Mouse (Mus musculus): ENCODE measurements at regions not wholly inside any gene's neighbourhood (a gene's known extent, or its start where the extent isn't known, plus 50 kb on each side); places are given as distances from the start of the nearest gene placed in this dataset.

DNA sequence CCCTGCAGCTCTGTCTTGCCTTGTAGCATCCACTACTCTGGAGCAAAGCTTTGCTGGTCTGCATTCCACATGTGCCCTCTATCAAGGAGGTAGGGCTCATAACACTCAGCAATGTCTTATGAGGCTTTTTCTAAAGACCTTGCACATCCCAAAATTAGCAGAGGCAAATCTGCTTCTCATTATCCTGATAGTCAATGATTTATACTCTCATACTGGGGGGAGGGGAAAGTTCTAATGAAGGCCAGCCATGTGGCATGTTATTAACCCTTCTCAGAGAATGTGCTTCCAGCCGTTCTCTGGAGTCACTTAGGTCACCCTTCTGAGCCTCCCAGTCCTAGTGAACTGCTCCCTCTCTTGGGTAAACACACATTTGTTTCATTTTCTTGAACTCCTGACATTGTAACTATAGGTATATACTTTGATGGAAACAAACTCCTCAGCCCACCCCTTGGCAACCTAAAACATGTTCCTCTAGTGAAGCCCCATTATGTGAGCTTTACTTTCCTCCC lies 307.7 kb upstream of the Nt5c1b start:
- DNase-seq (ENCODE audit: low spot score in 2 of 2), result no peak

- DNase-seq (ENCODE audit: low spot score in 2 of 2), result no peak
Measured at GRCm38 (mm10) chr12:10078341-10078740, 291.4 kb upstream of the Nt5c1b start.

- peak; percentile 13 to 22 for DNase-seq (ENCODE audit: low spot score in 2 of 2)
Measured at GRCm38 (mm10) chr12:10079482-10079881, 290.3 kb upstream of the Nt5c1b start.

DNA sequence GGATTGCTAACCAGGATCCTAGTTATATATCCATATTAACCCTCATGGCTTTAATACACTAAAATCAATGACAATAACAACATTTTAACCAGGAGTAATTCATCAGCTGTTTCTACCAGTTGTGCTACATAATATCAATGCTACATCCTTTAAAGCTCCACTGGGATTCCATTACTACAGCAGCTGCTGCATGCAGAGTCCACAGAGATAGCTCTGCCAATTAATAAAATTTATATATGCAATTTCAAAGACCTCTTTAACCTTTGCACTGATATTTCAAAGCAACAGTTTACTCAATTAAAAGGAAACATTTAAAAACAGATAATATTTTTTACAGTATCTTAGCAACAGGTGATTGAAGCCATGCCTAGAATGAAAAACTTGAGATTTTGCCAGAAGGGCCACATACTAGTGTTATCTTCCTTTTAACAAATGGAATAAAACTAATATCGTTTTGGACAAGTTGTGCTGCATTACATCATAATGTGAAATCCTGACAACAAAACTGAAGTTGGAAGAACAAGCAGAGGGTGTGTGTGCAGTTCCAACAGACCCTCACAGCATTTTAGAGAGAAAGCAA lies 256.8 kb upstream of the Nt5c1b start:
- DNase-seq (ENCODE audit: low spot score in 2 of 2), result no peak

DNA sequence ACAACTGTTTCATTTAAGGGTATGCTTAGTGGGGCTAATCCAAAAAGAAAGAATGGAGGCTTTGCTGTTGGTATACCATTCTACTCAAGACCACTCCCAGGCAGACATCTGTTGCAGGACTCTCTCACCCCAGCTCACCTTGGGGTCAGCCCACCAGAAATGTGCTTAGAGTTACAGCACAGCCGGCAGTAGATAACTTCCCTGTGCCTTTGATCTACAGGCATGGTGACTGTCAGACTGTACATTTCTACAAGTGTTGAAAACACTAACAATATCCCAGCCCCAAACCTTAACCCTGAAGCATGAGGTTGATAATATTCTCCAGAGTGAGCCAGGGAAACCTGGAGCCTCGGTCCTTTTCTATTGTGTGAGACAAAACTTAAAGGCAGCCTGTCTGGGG lies 247.7 kb upstream of the Nt5c1b start:
- no peak for DNase-seq (ENCODE audit: low spot score in 2 of 2)

DNA sequence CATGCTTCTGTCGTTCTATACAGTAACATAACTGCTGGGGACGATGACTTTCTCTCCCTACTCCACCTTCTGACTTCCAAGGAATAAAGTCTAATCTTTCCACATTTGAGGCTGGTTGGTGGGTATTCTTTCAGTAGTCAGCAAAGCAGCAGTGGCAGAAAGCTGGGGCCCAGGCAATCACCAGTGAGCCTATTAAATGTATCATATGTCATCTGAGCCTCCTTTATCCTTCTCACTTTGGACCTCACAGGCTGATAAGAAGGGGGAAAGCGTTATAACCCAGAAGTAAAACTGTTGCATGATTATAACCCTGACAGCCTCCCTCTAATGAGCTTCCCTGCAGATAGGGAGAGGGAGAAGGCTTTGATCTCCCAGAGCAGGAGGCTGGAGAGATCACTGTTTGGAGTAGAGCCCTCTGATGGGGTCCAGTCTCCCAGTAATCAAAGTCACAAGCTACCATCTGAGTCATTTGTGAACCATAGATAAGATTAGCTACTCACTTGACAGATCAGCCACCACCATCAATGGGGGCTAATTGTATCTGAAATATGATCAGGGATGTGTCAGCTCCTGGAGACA lies 241.7 kb upstream of the Nt5c1b start:
- DNase-seq (ENCODE audit: low spot score in 2 of 2), result no peak

- no peak for DNase-seq (ENCODE audit: low spot score in 2 of 2)
Measured at GRCm38 (mm10) chr12:10134141-10134540, 235.6 kb upstream of the Nt5c1b start.

DNA sequence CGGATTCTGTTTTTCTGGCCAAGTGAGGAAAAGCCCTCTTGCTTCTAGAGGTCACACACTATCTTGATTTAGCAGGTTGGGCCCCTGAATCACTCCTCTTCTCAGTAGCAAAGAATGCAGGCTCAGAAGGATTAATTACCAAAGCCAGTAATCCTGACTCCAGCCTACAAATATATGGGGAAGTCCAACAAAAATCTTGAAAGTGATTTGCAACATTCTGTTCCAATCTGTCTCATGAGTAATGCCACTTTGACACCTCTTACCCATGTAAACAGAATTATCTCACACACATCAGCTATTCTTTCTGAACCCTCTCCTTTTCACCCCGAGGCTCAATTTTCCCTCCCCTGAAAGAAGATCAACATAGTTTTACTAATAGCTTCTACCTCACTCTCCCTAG lies 233.9 kb upstream of the Nt5c1b start:
- DNase-seq (ENCODE audit: low spot score in 2 of 2), result no peak

DNA sequence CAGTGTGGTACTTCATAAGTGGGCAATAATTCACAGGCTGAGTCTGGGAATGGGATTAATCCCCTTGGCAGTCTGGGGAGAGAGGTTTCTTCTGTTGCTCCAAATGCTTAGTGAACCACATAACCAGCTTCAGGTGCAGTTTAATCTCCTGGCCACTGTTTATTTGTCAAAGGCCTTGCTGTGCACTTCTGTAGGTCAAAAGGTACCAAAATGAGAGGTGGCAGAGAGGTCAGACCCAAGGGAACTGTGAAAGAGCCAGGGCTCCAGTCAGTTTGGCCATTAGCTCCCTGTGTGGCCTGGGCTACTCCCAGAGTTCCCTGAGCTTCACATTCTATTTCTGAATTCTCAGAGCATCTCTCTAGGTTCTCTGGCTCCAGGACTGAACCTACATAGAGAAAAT lies 229.6 kb upstream of the Nt5c1b start:
- DNase-seq (ENCODE audit: low spot score in 2 of 2), result no peak

- DNase-seq (ENCODE audit: low spot score in 2 of 2), result no peak
Measured at GRCm38 (mm10) chr12:10160837-10161236, 208.9 kb upstream of the Nt5c1b start.

DNA sequence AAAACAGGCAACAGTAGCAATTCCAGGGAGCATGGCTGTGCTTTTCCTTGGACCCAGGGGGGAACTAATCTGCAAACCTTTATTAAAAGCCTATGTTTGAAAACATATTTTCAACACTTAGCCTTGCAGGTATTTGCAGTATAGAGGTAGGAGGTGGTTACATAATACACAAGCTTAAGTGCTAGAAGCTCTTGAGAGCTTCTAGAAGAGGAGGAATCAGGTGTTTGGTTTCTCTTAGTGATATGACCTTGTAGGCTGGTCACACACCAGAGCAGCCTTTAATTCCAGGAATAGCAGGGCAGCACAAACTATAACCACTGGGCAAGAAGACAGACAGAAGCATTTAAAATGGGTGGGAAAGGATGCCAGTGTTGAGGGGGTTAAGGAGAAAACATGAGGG lies 201.7 kb upstream of the Nt5c1b start:
- DNase-seq (ENCODE audit: low spot score in 2 of 2), result no peak

GRCm38 (mm10) chr12:10168581-10168980 lies 201.2 kb upstream of the Nt5c1b start:
- peak; percentile 19 to 31 for DNase-seq (ENCODE audit: low spot score in 2 of 2)

GRCm38 (mm10) chr12:10178718-10179117 lies 191.1 kb upstream of the Nt5c1b start:
- no peak for DNase-seq (ENCODE audit: low spot score in 2 of 2)

- DNase-seq (ENCODE audit: low spot score in 2 of 2), result no peak
Measured at GRCm38 (mm10) chr12:10179147-10179814, 190.5 kb upstream of the Nt5c1b start.

- DNase-seq (ENCODE audit: low spot score in 2 of 2), result no peak
Measured at GRCm38 (mm10) chr12:10179815-10180468, 189.8 kb upstream of the Nt5c1b start.

- DNase-seq (ENCODE audit: low spot score in 2 of 2), result no peak
Measured at GRCm38 (mm10) chr12:10182589-10182988, 187.2 kb upstream of the Nt5c1b start.

DNA sequence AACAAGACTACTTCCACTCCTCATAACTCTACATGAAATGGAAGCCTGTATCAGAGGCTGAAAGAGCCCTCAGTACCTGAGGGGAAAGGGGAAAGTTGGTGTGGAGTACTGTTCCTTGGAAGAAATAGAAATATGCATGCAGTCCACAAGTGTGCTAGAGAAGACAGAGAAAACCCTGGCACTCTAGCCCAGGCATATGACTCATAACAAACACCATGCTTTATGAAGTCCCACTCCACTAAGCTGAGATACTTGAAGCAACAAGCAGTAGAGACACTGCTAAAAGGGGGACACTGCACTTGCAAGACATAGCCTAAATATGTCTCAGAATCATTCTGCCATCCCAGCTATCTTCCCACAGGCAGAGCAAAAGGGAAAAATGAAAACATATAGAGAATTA lies 183.2 kb upstream of the Nt5c1b start:
- no peak for DNase-seq (ENCODE audit: low spot score in 2 of 2)

DNA sequence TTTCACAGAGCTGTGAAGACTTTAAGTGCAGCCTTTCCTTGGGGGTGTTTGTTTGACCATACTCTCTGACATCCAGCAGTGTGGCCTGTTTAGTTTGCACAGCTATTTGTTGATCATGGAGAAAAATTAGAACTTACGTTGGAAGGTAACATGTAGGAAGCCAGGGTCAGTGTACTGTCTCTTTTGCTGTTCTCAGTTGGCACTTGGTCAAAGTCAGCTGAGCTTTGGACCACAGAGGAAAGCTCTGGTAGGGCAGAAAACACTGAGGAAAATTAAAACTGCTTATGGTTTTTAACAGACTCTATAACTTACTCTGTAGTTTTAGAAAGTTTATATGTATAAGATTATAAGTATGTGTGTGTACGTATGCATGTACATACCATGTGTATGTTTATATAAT lies 180.0 kb upstream of the Nt5c1b start:
- no peak for DNase-seq (ENCODE audit: low spot score in 2 of 2)

DNA sequence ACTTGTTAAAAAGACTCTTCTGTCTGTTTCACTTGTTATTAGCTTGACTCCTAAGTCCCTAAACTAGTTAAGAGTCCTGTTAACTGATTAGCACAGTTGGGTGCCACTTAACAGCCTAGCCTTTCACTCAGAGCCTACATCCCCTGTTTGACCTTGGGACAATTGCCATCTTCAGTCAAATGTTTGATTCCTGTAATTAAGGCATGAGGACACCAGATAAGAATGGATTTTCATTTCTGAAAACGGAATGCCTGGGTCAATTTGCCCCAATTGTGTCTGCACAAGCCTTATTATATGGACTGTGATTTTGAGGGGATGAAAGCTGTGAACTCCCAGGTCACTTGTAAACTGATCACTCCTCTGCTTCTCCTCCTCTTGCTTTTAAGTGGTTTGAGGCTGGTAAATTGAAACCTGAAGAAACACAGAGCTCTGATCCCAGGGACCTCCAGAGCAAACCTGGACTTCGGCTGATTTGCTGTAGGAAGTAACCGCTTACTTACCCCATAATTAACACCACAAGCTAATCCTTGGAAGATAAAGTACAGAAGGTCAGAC lies 171.8 kb upstream of the Nt5c1b start:
- no peak for DNase-seq (ENCODE audit: low spot score in 2 of 2)

DNA sequence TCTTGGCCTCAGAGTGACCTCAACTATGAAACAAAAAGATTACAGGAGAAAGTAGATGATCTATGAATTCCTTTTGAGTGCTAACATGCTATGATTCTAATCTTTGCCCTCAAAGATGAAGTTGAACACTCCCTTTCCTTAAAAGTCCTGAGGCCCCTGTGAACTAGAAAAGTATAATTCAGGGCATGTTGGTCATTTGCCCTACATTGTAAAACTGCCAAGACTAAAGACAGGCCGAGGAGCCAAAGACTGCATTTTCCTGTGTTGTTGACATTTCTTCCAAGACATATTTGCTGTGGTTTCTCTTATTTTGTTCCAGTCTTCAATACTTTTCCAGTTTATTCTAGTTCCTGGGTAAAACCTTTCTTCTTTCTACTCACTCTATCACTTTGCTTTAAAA lies 159.9 kb upstream of the Nt5c1b start:
- no peak for DNase-seq (ENCODE audit: low spot score in 2 of 2)

- no peak for DNase-seq (ENCODE audit: low spot score in 2 of 2)
Measured at GRCm38 (mm10) chr12:10222821-10223220, 147.0 kb upstream of the Nt5c1b start.

DNA sequence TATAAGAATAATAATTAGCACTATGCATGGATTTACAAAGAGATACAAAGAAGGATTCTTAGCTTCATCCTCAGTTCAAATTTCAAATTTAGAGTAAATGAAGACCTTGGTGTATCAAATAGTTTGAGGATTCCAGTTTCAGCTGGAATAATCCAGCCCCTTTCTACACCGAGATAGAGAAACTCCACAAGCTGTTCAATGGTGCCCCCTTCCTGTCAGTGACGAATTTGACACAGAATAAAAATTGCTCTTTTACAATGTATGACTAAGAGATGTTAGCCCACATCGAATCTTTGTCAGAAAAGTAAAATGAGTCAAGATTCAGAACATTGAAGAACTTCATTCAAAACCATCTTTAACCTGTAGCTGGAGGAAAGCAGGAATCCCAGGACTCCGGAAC lies 145.9 kb upstream of the Nt5c1b start:
- peak; percentile 37 to 55 for DNase-seq (ENCODE audit: low spot score in 2 of 2)

Measured in right cerebral cortex, adult 2 months (tissue).